Mouse (Mus musculus) lung, embryonic 16.5 days (tissue): ENCODE results near the gene 5330417H12Rik. TPM values are rescaled to one million over a fixed set of nuclear protein-coding genes. Genes with fewer than 3 reads are reported as not detected.

Source experiments
- ATAC-seq: fragments of 200-750 bp; cut with Nextera tagmentation; 2 replicates; pipeline ENCODE4 v1.8.0; 2017; ENCODE audit warnings: low read depth, mild to moderate bottlenecking, moderate library complexity
- H3K27ac ChIP-seq: fragments of 300-500 bp; sonication (generic); 2 replicates; pipeline ENCODE4 v1.5.1; 2014; ENCODE audit warnings: mild to moderate bottlenecking, control low read depth, low read length
- H3K27me3 ChIP-seq: fragments of 300-500 bp; sonication (generic); 2 replicates; pipeline ENCODE4 v1.6.1; 2014; ENCODE audit warnings: low read depth, low read length, mixed read lengths; ENCODE audit not compliant: control insufficient read depth, insufficient read depth
- H3K36me3 ChIP-seq: fragments of 300-500 bp; sonication (generic); 2 replicates; pipeline ENCODE4 v1.6.1; 2014; ENCODE audit warnings: low read length; ENCODE audit not compliant: control insufficient read depth, insufficient read depth
- H3K4me1 ChIP-seq: fragments of 300-500 bp; sonication (generic); replicated peaks from 2 replicates; pipeline ENCODE4 v1.6.1; 2014; ENCODE audit warnings: low read length, mixed read lengths; ENCODE audit not compliant: control insufficient read depth, insufficient read depth
- H3K4me2 ChIP-seq: fragments of 300-500 bp; sonication (generic); 2 replicates; pipeline ENCODE4 v1.6.1; 2014; ENCODE audit warnings: low read depth, low read length, control low read depth
- H3K4me3 ChIP-seq: fragments of 300-500 bp; sonication (generic); 2 replicates; pipeline ENCODE4 v1.5.1; 2014; ENCODE audit warnings: mild to moderate bottlenecking, low read length, control low read depth
- H3K9ac ChIP-seq: fragments of 300-500 bp; sonication (generic); 2 replicates; pipeline ENCODE4 v1.6.1; 2014; ENCODE audit warnings: low read length, control low read depth
- H3K9me3 ChIP-seq: fragments of 300-500 bp; sonication (generic); 2 replicates; pipeline ENCODE4 v1.6.1; 2016; ENCODE audit warnings: low read length; ENCODE audit not compliant: control insufficient read depth
- WGBS: fragments of 180-500 bp; shearing (Covaris S2); extraction: QIAGEN DNeasy Blood & Tissue Kit; methylation state at CpG from one replicate; pipeline ENCODE4 v1.1.7; 2014; 5-methylcytosine and 5-hydroxymethylcytosine counted together
- polyA plus RNA-seq: library from polyadenylated mRNA; unstranded; fragments of >200 nt; fragmentation: Nextera tagmentation; extraction: Ambion mirVana; gene quantifications from 2 replicates; pipeline ENCODE4 v1.2.1, GENCODE M21; 2015

The 5330417H12Rik gene
- polyA plus RNA-seq, 1 experiment from 2014 or later = not detected

- Histone ChIP-seq H3K9me3 (no peaks in the 10 kb centered on the region), H3K9ac (no peak overlapping the region), H3K27me3 (no peaks in the 10 kb centered on the region), H3K27ac (peak overlapping the region; percentile 78), H3K4me1 (peaks cover 34% of the 10 kb centered on the region), H3K4me3 (no peak overlapping the region), H3K4me2 (no peak overlapping the region), H3K36me3 (no peaks in the 10 kb centered on the region)
- peak; percentile 16 for ATAC-seq
- 17% methylated on average over 8 of the region's 8 CpGs for WGBS
Observed at GRCm38 (mm10) chr7:107661189-107661842, 36.4 kb upstream of the 5330417H12Rik start.

GRCm38 (mm10) chr7:107659186-107659918 is 34.4 kb upstream of the 5330417H12Rik start:
- Histone ChIP-seq H3K9me3 (no peaks in the 10 kb centered on the region), H3K4me1 (peaks cover 21% of the 10 kb centered on the region), H3K36me3 (no peaks in the 10 kb centered on the region), H3K4me3 (no peak overlapping the region), H3K27ac (no peak overlapping the region), H3K9ac (no peak overlapping the region), H3K27me3 (no peaks in the 10 kb centered on the region), H3K4me2 (no peak overlapping the region)
- ATAC-seq = peak; percentile 29; the same call in 1 of the 2 replicates
- 64% methylated on average over 8 of the region's 8 CpGs for WGBS

DNA sequence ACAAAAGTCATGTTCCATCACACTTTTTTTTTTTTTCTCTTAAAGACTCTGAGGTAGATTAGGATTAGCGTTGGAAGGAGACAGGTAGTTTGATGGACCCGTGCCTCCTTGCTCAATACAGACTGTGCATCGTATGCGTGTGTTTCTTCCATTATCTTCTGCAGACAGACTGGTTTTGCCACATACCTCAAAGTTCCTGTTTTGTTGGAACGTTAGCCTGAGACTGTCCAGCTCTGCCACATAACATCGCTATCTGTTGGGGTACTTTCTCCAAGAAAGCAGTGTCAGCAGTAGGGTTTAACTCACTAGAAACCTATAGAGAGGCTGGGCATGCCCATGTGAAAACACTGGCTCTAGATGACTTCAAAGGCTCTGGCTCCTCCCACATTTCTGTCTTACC is 31.5 kb upstream of the 5330417H12Rik start:
- no peaks in the 10 kb centered on the region for H3K9me3 ChIP-seq
- 68% methylated on average over 6 of the region's 6 CpGs for WGBS
- peaks cover 2% of the 10 kb centered on the region; the same call in 1 of the 2 replicates for H3K4me1 ChIP-seq
- no peak overlapping the region for H3K9ac ChIP-seq
- no peak overlapping the region for H3K4me3 ChIP-seq
- H3K27ac ChIP-seq = no peak overlapping the region
- no peaks in the 10 kb centered on the region for H3K36me3 ChIP-seq
- H3K4me2 ChIP-seq = no peak overlapping the region
- no peaks in the 10 kb centered on the region for H3K27me3 ChIP-seq
- no peak for ATAC-seq

DNA sequence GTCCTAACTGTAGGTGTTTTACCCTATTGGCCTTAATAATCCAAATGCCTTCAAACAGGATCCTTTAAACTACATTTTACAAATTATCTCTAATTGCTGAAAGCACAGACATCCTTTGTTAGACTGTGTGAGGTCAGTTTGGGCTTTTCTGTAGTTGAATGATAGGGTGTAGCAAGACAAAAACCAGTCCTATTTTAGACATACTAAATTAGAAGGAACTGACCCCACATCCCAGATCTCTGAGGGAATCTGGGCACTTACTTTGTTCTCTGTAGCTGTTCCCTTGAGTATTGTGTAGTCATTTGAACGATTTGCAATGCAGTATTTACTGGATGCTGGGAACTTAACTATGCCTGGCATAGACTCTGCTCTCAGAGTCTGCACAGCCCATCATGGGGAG is 26.9 kb upstream of the 5330417H12Rik start:
- Histone ChIP-seq H3K9ac (no peak overlapping the region), H3K4me2 (no peak overlapping the region), H3K27me3 (no peaks in the 10 kb centered on the region), H3K9me3 (no peaks in the 10 kb centered on the region), H3K36me3 (no peaks in the 10 kb centered on the region), H3K4me1 (no peaks in the 10 kb centered on the region), H3K27ac (no peak overlapping the region), H3K4me3 (no peak overlapping the region)
- WGBS = 54% methylated on average over 1 of the region's 1 CpGs
- ATAC-seq = no peak

GRCm38 (mm10) chr7:107649990-107650389 is 25.0 kb upstream of the 5330417H12Rik start:
- Histone ChIP-seq H3K9me3 (peaks cover under 1% of the 10 kb centered on the region; the same call in 1 of the 2 replicates), H3K4me1 (no peaks in the 10 kb centered on the region), H3K4me2 (no peak overlapping the region), H3K27ac (no peak overlapping the region), H3K36me3 (no peaks in the 10 kb centered on the region), H3K9ac (no peak overlapping the region), H3K4me3 (no peak overlapping the region), H3K27me3 (no peaks in the 10 kb centered on the region)
- WGBS = 78% methylated on average over 7 of the region's 7 CpGs
- ATAC-seq = no peak

DNA sequence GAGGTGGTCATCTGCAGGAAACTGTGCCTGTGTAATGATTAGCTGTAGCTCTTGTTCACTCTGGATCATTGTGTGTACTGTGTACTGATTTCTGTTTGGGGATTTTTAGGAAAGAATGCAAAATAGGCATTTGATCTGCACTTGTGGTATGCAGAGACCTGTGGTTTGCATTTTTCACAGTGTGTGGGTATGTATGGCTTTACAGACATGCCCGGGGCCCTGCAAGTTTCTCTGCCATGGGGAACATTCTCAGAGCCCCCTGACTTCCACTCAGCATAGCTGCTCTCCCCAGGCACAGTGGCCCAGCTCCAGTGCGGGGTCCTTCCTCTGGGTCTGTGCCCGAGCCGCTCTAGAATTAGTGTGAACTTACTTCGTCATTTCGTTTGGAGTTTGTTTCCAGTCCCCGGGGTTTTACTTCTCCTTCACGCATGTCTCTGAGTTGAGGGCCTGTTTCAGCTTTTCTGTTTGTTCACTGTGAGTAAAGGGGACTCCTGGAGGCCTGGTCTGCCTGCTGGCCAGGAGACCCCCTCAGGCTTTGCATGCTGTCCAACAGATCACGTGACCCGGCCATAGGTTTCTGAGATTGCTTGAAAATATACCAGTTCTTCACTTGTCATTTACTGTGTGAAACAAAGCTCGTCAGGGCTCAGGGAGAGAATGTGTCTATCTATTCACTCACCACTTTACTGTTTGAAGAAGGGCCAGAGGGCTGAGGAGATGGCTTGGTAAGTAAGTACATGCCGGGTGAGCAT is 24.2 kb upstream of the 5330417H12Rik start:
- H3K4me2 ChIP-seq = no peak overlapping the region
- H3K36me3 ChIP-seq = no peaks in the 10 kb centered on the region
- no peaks in the 10 kb centered on the region for H3K27me3 ChIP-seq
- no peak overlapping the region for H3K27ac ChIP-seq
- WGBS = 67% methylated on average over 12 of the region's 12 CpGs
- no peak overlapping the region for H3K4me3 ChIP-seq
- no peak for ATAC-seq
- H3K9ac ChIP-seq = no peak overlapping the region
- peaks cover 5% of the 10 kb centered on the region; the same call in 1 of the 2 replicates for H3K9me3 ChIP-seq
- H3K4me1 ChIP-seq = no peaks in the 10 kb centered on the region

DNA sequence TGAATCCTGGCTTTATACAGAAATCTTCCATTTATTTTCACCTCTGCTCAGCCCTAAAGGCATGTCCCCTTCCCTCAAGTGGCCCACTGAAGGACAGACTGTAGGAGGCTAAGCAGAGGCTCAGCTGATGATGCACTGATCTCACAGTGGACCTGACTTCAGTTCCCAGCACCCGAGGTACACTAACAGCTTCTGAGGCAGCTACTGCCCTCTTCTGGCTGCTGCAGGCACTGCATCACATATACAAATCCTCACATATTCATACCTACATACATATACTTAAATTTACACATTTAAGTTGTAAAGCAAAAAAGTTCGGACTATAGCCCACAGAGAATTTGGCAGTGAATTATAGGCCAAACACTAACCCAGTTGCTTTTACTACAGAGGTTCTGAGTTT is 20.0 kb upstream of the 5330417H12Rik start:
- Histone ChIP-seq H3K4me3 (no peak overlapping the region), H3K4me1 (no peaks in the 10 kb centered on the region), H3K27me3 (no peaks in the 10 kb centered on the region), H3K9ac (no peak overlapping the region), H3K27ac (no peak overlapping the region), H3K36me3 (no peaks in the 10 kb centered on the region), H3K4me2 (no peak overlapping the region), H3K9me3 (peaks cover 5% of the 10 kb centered on the region; the same call in 1 of the 2 replicates)
- no peak for ATAC-seq
- WGBS = 93% methylated on average over 2 of the region's 2 CpGs

- H3K4me1 ChIP-seq = no peaks in the 10 kb centered on the region
- no peak overlapping the region for H3K9ac ChIP-seq
- no peaks in the 10 kb centered on the region for H3K36me3 ChIP-seq
- H3K4me2 ChIP-seq = no peak overlapping the region
- no peaks in the 10 kb centered on the region for H3K27me3 ChIP-seq
- 64% methylated on average over 7 of the region's 7 CpGs for WGBS
- no peak overlapping the region for H3K27ac ChIP-seq
- ATAC-seq = no peak
- no peak overlapping the region for H3K4me3 ChIP-seq
- peaks cover 5% of the 10 kb centered on the region; the same call in 1 of the 2 replicates for H3K9me3 ChIP-seq
Observed at GRCm38 (mm10) chr7:107642586-107643275, 17.8 kb upstream of the 5330417H12Rik start.
